Mouse (Mus musculus): Measurements from ENCODE around the gene 4931414P19Rik. TPM values are rescaled to one million over a fixed set of nuclear protein-coding genes. Genes with fewer than 3 reads are reported as not detected.

4931414P19Rik gene
- polyA plus RNA-seq, 1 experiment from 2014 or later, result 1.2 TPM

DNA sequence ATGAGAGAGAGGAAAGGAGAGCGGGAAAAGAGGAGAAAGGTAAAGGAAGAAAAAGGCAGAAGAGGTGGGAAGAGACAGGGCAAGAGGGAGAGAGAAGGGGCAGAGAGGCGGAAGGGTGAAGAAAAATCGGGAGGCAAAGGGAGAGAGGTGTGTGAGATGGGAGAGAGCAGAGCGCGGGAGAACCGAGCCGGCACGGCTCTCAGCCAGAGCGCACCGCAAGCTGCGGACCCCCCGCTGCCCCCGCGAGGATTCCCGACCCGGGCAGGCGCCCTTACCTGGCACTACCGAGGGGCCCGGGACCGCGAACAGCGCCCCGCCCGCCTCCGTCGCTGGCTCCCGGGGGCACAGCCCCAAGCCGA lies 35.1 kb upstream of the 4931414P19Rik start, which contains the start of gene Gm17606:
TSS of gene Gm17606 (plus strand) at position 7 of the 359 bp plus-strand sequence.
- WGBS (ENCODE audit: insufficient replicate concordance), result 3% methylated on average over 23 of the region's 28 CpGs
- peak within 1 kb of the TSS; percentile 81 for H3K4me3 ChIP-seq (ENCODE audit: low read depth, low read length)
- H3K36me3 ChIP-seq (replicated peaks; ENCODE audit: insufficient read depth, low read length), result peaks cover 39% of the 10 kb centered on the region
- peak within 1 kb of the TSS; percentile 77 for H3K9ac ChIP-seq (replicated peaks)
- no peak; the same call in 1 of the 2 replicates for ATAC-seq
- H3K4me1 ChIP-seq (ENCODE audit: insufficient read depth), result peaks cover 3% of the 10 kb centered on the region
- H3K27ac ChIP-seq (ENCODE audit: low read depth), result peak within 1 kb of the TSS; percentile 39; the same call in 1 of the 2 replicates
- TF ChIP-seq CTCF (IDR thresholded peaks at IDR 0.05; ENCODE audit: low read depth), result no peak
- TF ChIP-seq EP300 (IDR thresholded peaks at IDR 0.05; ENCODE audit: low read depth), result no peak
- no peaks in the 10 kb centered on the region for H3K9me3 ChIP-seq (ENCODE audit: low read length)
- peak within 1 kb of the TSS; percentile 100 for H3K4me2 ChIP-seq (ENCODE audit: low read depth, low read length)
- DNase-seq, result no peak
- H3K27me3 ChIP-seq (ENCODE audit: insufficient read depth, low read length), result 0 out of 2 replicates have a peak, but pooled peaks cover 5% of the 10 kb centered on the region

DNA sequence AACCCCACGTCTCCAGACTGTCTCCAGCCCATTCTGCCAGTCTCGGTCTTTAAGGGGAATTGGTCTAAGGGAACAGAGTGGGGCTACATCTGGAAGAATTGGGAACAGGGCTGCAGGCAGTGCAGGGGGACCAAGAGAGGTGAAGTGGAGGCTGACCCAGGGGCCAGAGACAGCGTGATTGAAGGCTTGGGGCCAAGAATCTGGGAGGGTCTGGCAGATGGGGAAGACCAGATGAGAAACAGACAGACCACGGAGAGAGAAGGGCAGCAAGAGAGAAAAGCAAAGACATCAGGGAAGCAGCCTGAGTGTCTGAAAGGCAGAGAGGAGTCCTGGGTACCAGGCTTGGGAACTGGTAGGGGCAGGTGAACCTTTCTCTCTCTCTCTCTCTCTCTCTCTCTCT lies 34.3 kb upstream of the 4931414P19Rik start:
- no peak overlapping the region for H3K27ac ChIP-seq (ENCODE audit: low read depth)
- 0 out of 2 replicates have a peak, but pooled peaks cover 5% of the 10 kb centered on the region for H3K27me3 ChIP-seq (ENCODE audit: insufficient read depth, low read length)
- 50% methylated on average over 4 of the region's 4 CpGs for WGBS (ENCODE audit: insufficient replicate concordance)
- H3K4me3 ChIP-seq (ENCODE audit: low read depth, low read length), result no peak overlapping the region
- no peaks in the 10 kb centered on the region for H3K9me3 ChIP-seq (ENCODE audit: low read length)
- DNase-seq (no peak), ATAC-seq (no peak)
- TF ChIP-seq CTCF (IDR thresholded peaks at IDR 0.05; ENCODE audit: low read depth) (no peak), EP300 (IDR thresholded peaks at IDR 0.05; ENCODE audit: low read depth) (no peak)
- H3K4me2 ChIP-seq (ENCODE audit: low read depth, low read length), result no peak overlapping the region
- no peak overlapping the region for H3K9ac ChIP-seq (replicated peaks)
- peaks cover 31% of the 10 kb centered on the region for H3K36me3 ChIP-seq (replicated peaks; ENCODE audit: insufficient read depth, low read length)
- peaks cover 3% of the 10 kb centered on the region for H3K4me1 ChIP-seq (ENCODE audit: insufficient read depth)

DNA sequence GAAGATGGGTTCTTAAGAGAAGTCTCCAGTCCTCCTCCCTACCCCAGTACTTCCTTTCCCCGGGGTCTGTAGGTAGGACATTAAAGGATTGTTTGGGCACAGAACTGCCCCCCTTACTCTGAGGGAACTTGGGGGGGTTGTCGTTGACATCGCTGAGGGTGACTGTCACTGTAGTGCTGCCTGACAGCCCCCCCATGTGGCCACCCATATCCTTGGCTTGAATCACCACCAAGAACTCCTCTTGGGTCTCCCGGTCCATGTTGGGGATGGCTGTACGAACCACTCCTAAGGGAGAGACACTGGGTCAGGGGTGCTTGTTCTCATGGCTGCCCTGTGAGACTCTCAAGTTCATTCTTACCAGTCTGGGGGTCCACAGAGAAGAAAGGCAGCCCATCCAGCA lies 32.4 kb upstream of the 4931414P19Rik start:
- H3K27ac ChIP-seq (ENCODE audit: low read depth), result no peak overlapping the region
- WGBS (ENCODE audit: insufficient replicate concordance), result 61% methylated on average over 5 of the region's 5 CpGs
- ATAC-seq (no peak), DNase-seq (no peak)
- H3K9ac ChIP-seq (replicated peaks), result no peak overlapping the region
- no peaks in the 10 kb centered on the region for H3K9me3 ChIP-seq (ENCODE audit: low read length)
- no peak for TF ChIP-seq EP300 (IDR thresholded peaks at IDR 0.05; ENCODE audit: low read depth)
- peak; percentile 21; the same call in 1 of the 2 replicates for TF ChIP-seq CTCF (IDR thresholded peaks at IDR 0.05; ENCODE audit: low read depth)
- H3K4me3 ChIP-seq (ENCODE audit: low read depth, low read length), result no peak overlapping the region
- H3K36me3 ChIP-seq (replicated peaks; ENCODE audit: insufficient read depth, low read length), result peaks cover 12% of the 10 kb centered on the region
- no peak overlapping the region for H3K4me2 ChIP-seq (ENCODE audit: low read depth, low read length)
- H3K27me3 ChIP-seq (ENCODE audit: insufficient read depth, low read length), result 0 out of 2 replicates have a peak, but pooled peaks cover 5% of the 10 kb centered on the region
- peaks cover 3% of the 10 kb centered on the region for H3K4me1 ChIP-seq (ENCODE audit: insufficient read depth)

DNA sequence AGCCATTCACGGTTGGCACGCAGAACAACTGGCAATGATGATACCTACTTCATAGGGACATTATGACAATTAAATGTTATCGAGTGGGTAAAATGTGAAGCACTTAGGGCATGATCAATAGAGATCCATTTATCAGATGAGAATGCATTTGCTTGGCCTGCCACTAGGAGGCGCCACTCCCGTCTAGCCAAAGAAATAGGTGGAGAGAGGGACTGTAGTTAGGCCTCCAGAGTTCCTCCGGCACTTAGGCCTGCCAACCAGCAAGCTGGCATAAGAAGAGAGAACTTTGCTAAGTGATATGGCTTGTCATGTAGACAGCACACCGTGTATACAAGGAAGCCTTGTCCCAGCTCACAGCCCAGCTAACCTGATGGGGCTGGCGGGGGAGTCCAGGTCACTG lies 31.2 kb upstream of the 4931414P19Rik start:
- WGBS (ENCODE audit: insufficient replicate concordance), result 50% methylated on average over 8 of the region's 8 CpGs
- Histone ChIP-seq H3K4me3 (ENCODE audit: low read depth, low read length) (no peak overlapping the region), H3K27ac (ENCODE audit: low read depth) (no peak overlapping the region), H3K4me1 (ENCODE audit: insufficient read depth) (peaks cover 3% of the 10 kb centered on the region), H3K27me3 (ENCODE audit: insufficient read depth, low read length) (0 out of 2 replicates have a peak, but pooled peaks cover 5% of the 10 kb centered on the region), H3K36me3 (replicated peaks; ENCODE audit: insufficient read depth, low read length) (peaks cover under 1% of the 10 kb centered on the region; the same call in 1 of the 2 replicates), H3K9ac (replicated peaks) (no peak overlapping the region), H3K9me3 (ENCODE audit: low read length) (no peaks in the 10 kb centered on the region), H3K4me2 (ENCODE audit: low read depth, low read length) (no peak overlapping the region)
- DNase-seq, result peak; percentile 71
- ATAC-seq, result no peak
- TF ChIP-seq CTCF (IDR thresholded peaks at IDR 0.05; ENCODE audit: low read depth), result peak; percentile 94
- no peak for TF ChIP-seq EP300 (IDR thresholded peaks at IDR 0.05; ENCODE audit: low read depth)

DNA sequence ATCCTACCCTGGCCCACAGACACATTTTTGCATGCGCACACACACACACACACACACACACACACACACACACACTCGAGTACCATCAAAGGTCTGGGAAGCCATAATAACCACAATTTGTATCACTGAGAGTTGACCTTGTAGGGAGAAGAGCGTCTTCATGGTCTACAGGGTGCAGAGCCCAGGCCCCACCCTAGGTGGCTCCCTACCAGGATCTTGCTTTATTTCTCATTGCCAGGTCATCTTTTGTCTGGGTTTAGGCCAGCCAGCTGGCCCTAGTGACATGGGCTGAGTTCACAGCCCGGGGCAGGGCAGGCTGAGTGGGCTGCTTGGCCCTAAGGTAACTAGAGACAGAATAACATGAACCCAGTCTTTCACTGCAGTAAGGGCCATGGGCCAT lies 28.4 kb upstream of the 4931414P19Rik start:
- no peaks in the 10 kb centered on the region for H3K27me3 ChIP-seq (ENCODE audit: insufficient read depth, low read length)
- DNase-seq, result no peak
- 77% methylated on average over 4 of the region's 4 CpGs for WGBS (ENCODE audit: insufficient replicate concordance)

DNA sequence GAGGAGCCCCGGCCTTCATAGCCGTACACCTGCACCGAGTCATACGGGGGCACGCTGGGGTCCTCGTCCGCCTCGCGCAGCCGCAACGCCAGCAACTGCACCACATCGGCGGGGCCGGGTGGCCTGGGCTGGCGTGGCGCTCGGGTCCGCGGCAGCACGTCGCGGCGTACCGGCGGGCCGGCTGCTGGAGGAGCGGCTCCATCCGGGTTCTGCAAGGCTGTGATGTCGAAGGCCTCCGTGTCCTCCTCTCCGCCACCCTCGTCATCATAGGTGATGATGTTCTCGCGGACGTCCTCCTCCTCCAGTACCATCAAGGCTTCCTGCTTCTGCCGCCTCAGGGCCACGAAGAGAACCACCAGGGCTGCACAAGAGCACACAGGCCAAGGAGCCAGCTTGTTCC lies 26.5 kb upstream of the 4931414P19Rik start:
- TF ChIP-seq EP300 (IDR thresholded peaks at IDR 0.05; ENCODE audit: low read depth), result no peak
- DNase-seq (no peak), ATAC-seq (no peak)
- H3K4me2 ChIP-seq (ENCODE audit: low read depth, low read length), result no peak overlapping the region
- H3K36me3 ChIP-seq (replicated peaks; ENCODE audit: insufficient read depth, low read length), result peaks cover 2% of the 10 kb centered on the region; the same call in 1 of the 2 replicates
- H3K9ac ChIP-seq (replicated peaks), result no peak overlapping the region
- no peaks in the 10 kb centered on the region for H3K27me3 ChIP-seq (ENCODE audit: insufficient read depth, low read length)
- H3K27ac ChIP-seq (ENCODE audit: low read depth), result no peak overlapping the region
- no peaks in the 10 kb centered on the region for H3K9me3 ChIP-seq (ENCODE audit: low read length)
- no peak overlapping the region for H3K4me3 ChIP-seq (ENCODE audit: low read depth, low read length)
- WGBS (ENCODE audit: insufficient replicate concordance), result 94% methylated on average over 28 of the region's 37 CpGs
- no peaks in the 10 kb centered on the region for H3K4me1 ChIP-seq (ENCODE audit: insufficient read depth)

More for the DNA sequence above, 28.4 kb upstream of the 4931414P19Rik start:
- ATAC-seq, result no peak
- Histone ChIP-seq H3K27ac (ENCODE audit: low read depth) (no peak overlapping the region), H3K36me3 (replicated peaks; ENCODE audit: insufficient read depth, low read length) (peaks cover 2% of the 10 kb centered on the region; the same call in 1 of the 2 replicates), H3K4me2 (ENCODE audit: low read depth, low read length) (no peak overlapping the region), H3K4me3 (ENCODE audit: low read depth, low read length) (no peak overlapping the region), H3K9ac (replicated peaks) (no peak overlapping the region), H3K9me3 (ENCODE audit: low read length) (no peaks in the 10 kb centered on the region), H3K4me1 (ENCODE audit: insufficient read depth) (no peaks in the 10 kb centered on the region)
- peak; percentile 37 for TF ChIP-seq CTCF (IDR thresholded peaks at IDR 0.05; ENCODE audit: low read depth)
- no peak for TF ChIP-seq EP300 (IDR thresholded peaks at IDR 0.05; ENCODE audit: low read depth)
